Mouse (Mus musculus) limb, embryonic 14.5 days (tissue): ENCODE measurements at regions not wholly inside any gene's neighbourhood (a gene's known extent, or its start where the extent isn't known, plus 50 kb on each side); places are given as distances from the start of the nearest gene placed in this dataset.

Source experiments
- ATAC-seq: fragments of 200-750 bp; cut with Nextera tagmentation; 2 replicates; pipeline ENCODE4 v1.8.0; 2017; ENCODE audit warnings: low read depth, moderate number of reproducible peaks, moderate TSS enrichment; ENCODE audit not compliant: low FRiP score
- DNase-seq: peaks from one replicate; pipeline ENCODE4 v3.0.0-alpha.2; 2015; ENCODE audit warnings: low spot score
- H3K27ac ChIP-seq: fragments of 300-500 bp; sonication (generic); replicated peaks from 2 replicates; pipeline ENCODE4 v1.5.1; 2014; ENCODE audit warnings: low read depth, mild to moderate bottlenecking, low read length, moderate library complexity, mixed read lengths
- H3K27me3 ChIP-seq: fragments of 300-500 bp; sonication (generic); 2 replicates; pipeline ENCODE4 v1.6.1; 2014; ENCODE audit warnings: low read length, mixed read lengths; ENCODE audit not compliant: control insufficient read depth, insufficient read depth
- H3K36me3 ChIP-seq: fragments of 300-500 bp; sonication (generic); 2 replicates; pipeline ENCODE4 v1.6.1; 2014; ENCODE audit warnings: mild to moderate bottlenecking, low read length, moderate library complexity, mixed read lengths; ENCODE audit not compliant: control insufficient read depth, insufficient read depth
- H3K4me1 ChIP-seq: fragments of 300-500 bp; sonication (generic); 2 replicates; pipeline ENCODE4 v1.6.1; 2014; ENCODE audit warnings: antibody characterized with exemption, low read length, mixed read lengths; ENCODE audit not compliant: control insufficient read depth, insufficient read depth
- H3K4me2 ChIP-seq: fragments of 300-500 bp; sonication (generic); replicated peaks from 2 replicates; pipeline ENCODE4 v1.6.1; 2014; ENCODE audit warnings: low read depth, mild to moderate bottlenecking, low read length, moderate library complexity; ENCODE audit not compliant: severe bottlenecking
- H3K4me3 ChIP-seq: fragments of 300-500 bp; sonication (generic); replicated peaks from 2 replicates; pipeline ENCODE4 v1.5.1; 2014; ENCODE audit warnings: low read length
- H3K9ac ChIP-seq: fragments of 300-500 bp; sonication (generic); 2 replicates; pipeline ENCODE4 v1.6.1; 2014; ENCODE audit warnings: mild to moderate bottlenecking, low read depth, low read length, moderate library complexity; ENCODE audit not compliant: severe bottlenecking
- H3K9me3 ChIP-seq: fragments of 300-500 bp; sonication (generic); 2 replicates; pipeline ENCODE4 v1.6.1; 2016; ENCODE audit warnings: low read length; ENCODE audit not compliant: control insufficient read depth
- POLR2A ChIP-seq: fragments of 200-500 bp; IDR thresholded peaks from 2 replicates; pipeline ENCODE4 v1.8.0; 2012; ENCODE audit warnings: inconsistent platforms, mild to moderate bottlenecking, moderate library complexity, borderline replicate concordance; ENCODE audit not compliant: insufficient read depth, insufficient read length; ENCODE audit errors: extremely low read depth
- WGBS: fragments of 180-500 bp; shearing (Covaris S2); extraction: QIAGEN DNeasy Blood & Tissue Kit; methylation state at CpG from one replicate; pipeline ENCODE4 v1.1.7; 2014; 5-methylcytosine and 5-hydroxymethylcytosine counted together

GRCm38 (mm10) chr6:148586439-148587321 is 142.5 kb upstream of the Tmtc1 start:
- DNase-seq (no peak), ATAC-seq (no peak)
- no peak overlapping the region for H3K9ac ChIP-seq
- no peak overlapping the region for H3K4me2 ChIP-seq
- no peaks in the 10 kb centered on the region for H3K27me3 ChIP-seq
- 77% methylated on average over 10 of the region's 10 CpGs for WGBS
- H3K4me1 ChIP-seq, result no peaks in the 10 kb centered on the region
- TF ChIP-seq POLR2A, result no peak
- H3K4me3 ChIP-seq, result no peak overlapping the region
- H3K36me3 ChIP-seq, result no peaks in the 10 kb centered on the region
- no peaks in the 10 kb centered on the region for H3K9me3 ChIP-seq
- H3K27ac ChIP-seq, result no peak overlapping the region

- Histone ChIP-seq H3K36me3 (no peaks in the 10 kb centered on the region), H3K27ac (no peak overlapping the region), H3K9ac (no peak overlapping the region), H3K27me3 (no peaks in the 10 kb centered on the region), H3K4me3 (no peak overlapping the region), H3K4me1 (no peaks in the 10 kb centered on the region), H3K4me2 (no peak overlapping the region), H3K9me3 (no peaks in the 10 kb centered on the region)
- 97% methylated on average over 2 of the region's 2 CpGs for WGBS
- DNase-seq, result no peak
- no peak for ATAC-seq
- no peak for TF ChIP-seq POLR2A
These were observed 139.9 kb upstream of the Tmtc1 start for GRCm38 (mm10) chr6:148584126-148584525.

- TF ChIP-seq POLR2A, result no peak
- H3K36me3 ChIP-seq, result no peaks in the 10 kb centered on the region
- no peak overlapping the region for H3K9ac ChIP-seq
- DNase-seq (no peak), ATAC-seq (no peak)
- H3K9me3 ChIP-seq, result no peaks in the 10 kb centered on the region
- no peak overlapping the region for H3K4me2 ChIP-seq
- no peaks in the 10 kb centered on the region for H3K27me3 ChIP-seq
- WGBS, result 75% methylated on average over 3 of the region's 3 CpGs
- no peak overlapping the region for H3K27ac ChIP-seq
- no peak overlapping the region for H3K4me3 ChIP-seq
- H3K4me1 ChIP-seq, result no peaks in the 10 kb centered on the region
These were observed 134.1 kb upstream of the Tmtc1 start for GRCm38 (mm10) chr6:148578281-148578680.

- Histone ChIP-seq H3K4me3 (no peak overlapping the region), H3K9me3 (no peaks in the 10 kb centered on the region), H3K27ac (no peak overlapping the region), H3K4me1 (no peaks in the 10 kb centered on the region), H3K4me2 (no peak overlapping the region), H3K36me3 (no peaks in the 10 kb centered on the region), H3K9ac (no peak overlapping the region), H3K27me3 (no peaks in the 10 kb centered on the region)
- no peak for TF ChIP-seq POLR2A
- 74% methylated on average over 3 of the region's 3 CpGs for WGBS
- DNase-seq (no peak), ATAC-seq (no peak)
These were observed 133.5 kb upstream of the Tmtc1 start for GRCm38 (mm10) chr6:148577663-148578062.

- no peak for TF ChIP-seq POLR2A
- Histone ChIP-seq H3K9ac (no peak overlapping the region), H3K36me3 (no peaks in the 10 kb centered on the region), H3K27ac (no peak overlapping the region), H3K4me3 (no peak overlapping the region), H3K9me3 (no peaks in the 10 kb centered on the region), H3K4me1 (no peaks in the 10 kb centered on the region), H3K4me2 (no peak overlapping the region), H3K27me3 (no peaks in the 10 kb centered on the region)
- ATAC-seq, result no peak
- WGBS, result 67% methylated on average over 7 of the region's 7 CpGs
- DNase-seq, result no peak
These were observed 130.7 kb upstream of the Tmtc1 start for GRCm38 (mm10) chr6:148574742-148575453.
